Mouse (Mus musculus) liver, embryonic 11.5 days (tissue): Measurements from ENCODE around the gene Bcap29. TPM values are rescaled to one million over a fixed set of nuclear protein-coding genes. Genes with fewer than 3 reads are reported as not detected.

ENCODE experiments used
- polyA plus RNA-seq: library from polyadenylated mRNA; unstranded; fragments of >200 nt; fragmentation: Nextera tagmentation; extraction: Ambion mirVana; gene quantifications from 2 replicates; pipeline ENCODE4 v1.2.1, GENCODE M21; 2014

Gene Bcap29
- polyA plus RNA-seq, 1 experiment from 2014 or later = 67.9 TPM

Other genes with a start within 250 kb of the Bcap29 start
- gene Slc26a3, start 243.8 kb downstream of the Bcap29 start, polyA plus RNA-seq = not detected in 2 replicates
- 18.1 and 21.0 TPM in 2 replicates for gene Cbll1, start 135.0 kb downstream of the Bcap29 start, polyA plus RNA-seq
- 0.08 TPM in 1 of 2 replicates, not detected in the other for gene Slc26a4, start 74.7 kb downstream of the Bcap29 start, polyA plus RNA-seq
- 11.5 and 13.1 TPM in 2 replicates for gene Dus4l, start 20.2 kb upstream of the Bcap29 start, polyA plus RNA-seq
- gene Cog5, start 20.2 kb upstream of the Bcap29 start, polyA plus RNA-seq = 23.3 and 25.6 TPM in 2 replicates
- gene Gpr22, start 79.3 kb upstream of the Bcap29 start, polyA plus RNA-seq = 0.47 and 0.67 TPM in 2 replicates